Mouse (Mus musculus) bone marrow macrophage, adult 2 months (primary cell): ENCODE measurements around the gene Mybbp1a.

Experiments used
- CTCF ChIP-seq: IDR thresholded peaks from 2 replicates; pipeline ENCODE4 v1.5.1; 2012; ENCODE audit warnings: low read depth, mild to moderate bottlenecking, low read length, moderate library complexity
- POLR2A ChIP-seq: IDR thresholded peaks from 2 replicates; pipeline ENCODE4 v1.6.1; 2012; ENCODE audit warnings: mild to moderate bottlenecking, low read depth, low read length, borderline replicate concordance

DNA sequence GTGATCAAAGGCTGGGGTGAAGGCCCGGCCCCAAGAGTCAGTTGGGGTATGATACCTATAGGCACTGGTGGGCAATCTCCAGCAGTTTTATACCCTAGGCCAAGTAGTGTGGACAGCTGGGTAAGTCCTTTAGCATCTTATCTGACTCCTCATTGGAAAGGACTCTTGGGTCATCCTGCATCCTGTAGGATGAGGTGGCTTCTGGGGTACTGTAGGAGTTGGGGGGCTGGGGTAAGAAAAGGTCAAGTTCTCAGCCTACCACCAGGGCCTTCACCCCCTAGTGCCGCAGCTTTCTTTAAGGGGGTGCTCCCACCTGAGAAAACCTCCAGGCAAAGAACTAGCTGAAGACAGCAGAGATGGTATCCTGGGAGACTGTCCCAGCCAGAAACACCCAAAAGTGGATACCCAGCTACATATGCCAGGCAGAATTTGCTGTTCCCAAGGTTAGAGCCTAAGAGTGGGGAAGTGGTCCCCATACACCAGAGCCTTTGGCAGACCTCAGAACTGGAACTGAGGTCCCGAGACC lies 11.0 kb downstream of the Mybbp1a start:
- TF ChIP-seq POLR2A (no peak), CTCF (no peak)
